Mouse (Mus musculus) erythroblast, embryonic 14.5 days (primary cell): ENCODE results near the gene Rassf1.

Experiments used
- GATA1 ChIP-seq: IDR thresholded peaks from 2 replicates; pipeline ENCODE4 v1.6.1; 2012; ENCODE audit warnings: low read length, inconsistent platforms, mixed read lengths
- TAL1 ChIP-seq: IDR thresholded peaks from 3 replicates; pipeline ENCODE4 v1.6.1; 2012; ENCODE audit warnings: low read length, inconsistent platforms, mixed read lengths

DNA sequence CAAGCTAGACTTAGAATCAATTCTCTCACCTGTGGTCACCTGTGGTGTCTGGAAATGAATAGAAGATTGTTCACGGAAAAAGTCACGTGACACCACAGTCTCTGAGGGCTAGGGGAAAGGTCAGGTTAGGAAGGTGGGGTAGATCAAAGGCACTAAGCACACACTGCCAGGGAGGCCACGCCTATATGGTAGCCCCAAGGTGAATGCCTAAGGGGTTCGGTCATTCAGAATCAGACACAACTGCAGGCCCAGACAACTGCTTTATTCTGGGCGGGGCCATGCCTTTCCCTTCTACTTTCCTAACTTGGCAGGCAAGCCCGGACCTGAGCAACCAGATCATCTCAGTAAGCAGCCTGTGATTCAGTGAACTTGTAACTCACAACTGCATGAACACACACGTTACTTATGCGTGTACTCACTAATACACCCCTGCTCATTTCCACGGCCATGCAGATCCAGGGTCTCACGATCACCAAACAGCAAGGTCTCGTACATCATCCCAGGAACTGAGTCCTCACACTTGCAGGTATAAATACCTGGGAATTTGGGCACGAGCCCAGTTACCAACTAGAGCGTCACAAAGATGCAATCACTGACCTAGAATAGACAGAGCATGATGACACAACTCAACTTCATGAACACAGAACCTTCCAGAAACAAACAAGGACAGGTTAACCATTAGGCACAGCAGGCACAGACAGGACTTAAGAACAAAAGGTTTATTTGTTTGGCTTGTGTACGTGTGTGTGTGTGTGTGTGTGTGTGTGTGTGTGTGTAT lies 24.4 kb downstream of the Rassf1 start:
- TF ChIP-seq GATA1 (no peak), TAL1 (no peak)
